Mouse (Mus musculus) embryonic facial prominence, embryonic 15.5 days (tissue): ENCODE measurements around the gene Prss16. TPM values are rescaled to one million over a fixed set of nuclear protein-coding genes. Genes with fewer than 3 reads are reported as not detected.
"Not testable (repeated sequence)": the region's sequence is repeated elsewhere in the genome, so short reads cannot be mapped to it uniquely, and the experiment has no call there.

Experiments used
- ATAC-seq: fragments of 200-750 bp; cut with Nextera tagmentation; 2 replicates; pipeline ENCODE4 v1.8.0; 2017; ENCODE audit warnings: low read depth, moderate TSS enrichment; ENCODE audit not compliant: insufficient number of reproducible peaks, low FRiP score, low TSS enrichment
- H3K27ac ChIP-seq: fragments of 300-500 bp; sonication (generic); replicated peaks from 2 replicates; pipeline ENCODE4 v1.5.1; 2015; ENCODE audit warnings: mild to moderate bottlenecking, inconsistent platforms
- H3K27me3 ChIP-seq: fragments of 300-500 bp; sonication (generic); 2 replicates; pipeline ENCODE4 v1.6.1; 2015; ENCODE audit warnings: inconsistent platforms
- H3K36me3 ChIP-seq: fragments of 300-500 bp; sonication (generic); 2 replicates; pipeline ENCODE4 v1.6.1; 2015; ENCODE audit warnings: mild to moderate bottlenecking, inconsistent platforms
- H3K4me1 ChIP-seq: fragments of 300-500 bp; sonication (generic); 2 replicates; pipeline ENCODE4 v1.6.1; 2015; ENCODE audit warnings: inconsistent platforms
- H3K4me2 ChIP-seq: fragments of 300-500 bp; sonication (generic); replicated peaks from 2 replicates; pipeline ENCODE4 v1.6.1; 2015; ENCODE audit warnings: mild to moderate bottlenecking, inconsistent platforms
- H3K4me3 ChIP-seq: fragments of 300-500 bp; sonication (generic); replicated peaks from 2 replicates; pipeline ENCODE4 v1.5.1; 2015; ENCODE audit warnings: mild to moderate bottlenecking, inconsistent platforms
- H3K9ac ChIP-seq: fragments of 300-500 bp; sonication (generic); 2 replicates; pipeline ENCODE4 v1.6.1; 2015; ENCODE audit warnings: inconsistent platforms
- H3K9me3 ChIP-seq: fragments of 300-500 bp; sonication (generic); replicated peaks from 2 replicates; pipeline ENCODE4 v1.6.1; 2016; ENCODE audit warnings: inconsistent platforms
- WGBS: fragments of 180-500 bp; shearing (Covaris S2); methylation state at CpG from one replicate; pipeline ENCODE4 v1.1.7; 2015; 5-methylcytosine and 5-hydroxymethylcytosine counted together
- polyA plus RNA-seq: library from polyadenylated mRNA; unstranded; fragments of >200 nt; fragmentation: Nextera tagmentation; extraction: Ambion mirVana; gene quantifications from 2 replicates; pipeline ENCODE4 v1.2.1, GENCODE M21; 2015

Gene Prss16
- polyA plus RNA-seq, 1 experiment from 2014 or later = 1.2 TPM

DNA sequence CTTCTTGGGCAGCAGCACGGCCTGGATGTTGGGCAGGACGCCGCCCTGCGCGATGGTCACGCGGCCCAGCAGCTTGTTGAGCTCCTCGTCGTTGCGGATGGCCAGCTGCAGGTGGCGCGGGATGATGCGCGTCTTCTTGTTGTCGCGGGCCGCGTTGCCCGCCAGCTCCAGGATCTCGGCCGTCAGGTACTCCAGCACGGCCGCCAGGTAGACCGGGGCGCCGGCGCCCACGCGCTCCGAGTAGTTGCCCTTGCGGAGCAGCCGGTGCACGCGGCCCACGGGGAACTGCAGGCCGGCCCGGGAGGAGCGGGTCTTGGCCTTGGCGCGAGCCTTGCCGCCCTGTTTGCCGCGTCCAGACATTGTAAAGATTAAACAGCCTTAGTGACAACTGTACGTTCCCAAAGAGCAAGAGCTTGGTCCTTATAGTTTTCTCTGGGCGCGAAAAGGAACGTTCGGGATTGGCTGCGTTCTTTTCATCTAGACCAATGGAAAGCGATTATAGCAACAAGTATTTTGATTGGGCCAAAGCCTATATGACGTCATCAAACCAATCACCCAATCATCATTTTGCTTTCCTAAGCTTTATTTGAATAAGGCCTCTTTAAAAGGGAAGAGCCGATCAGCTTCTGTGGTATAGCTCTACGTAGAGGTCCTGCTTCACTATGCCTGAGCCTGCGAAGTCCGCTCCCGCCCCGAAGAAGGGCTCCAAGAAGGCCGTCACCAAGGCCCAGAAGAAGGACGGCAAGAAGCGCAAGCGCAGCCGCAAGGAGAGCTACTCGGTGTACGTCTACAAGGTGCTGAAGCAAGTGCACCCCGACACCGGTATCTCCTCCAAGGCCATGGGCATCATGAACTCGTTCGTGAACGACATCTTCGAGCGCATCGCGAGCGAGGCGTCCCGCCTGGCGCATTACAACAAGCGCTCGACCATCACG, 33.3 kb upstream of the Prss16 start, which contains the start of the genes Hist1h2ag and Hist1h2bj:
Hist1h2ag (minus strand) TSS at position 377 of the 935 bp plus-strand sequence.
Hist1h2bj (plus strand) TSS at position 647 of the 935 bp plus-strand sequence.
- WGBS = under 1% methylated on average over 42 of the region's 80 CpGs
- H3K9me3 ChIP-seq, H3K36me3 ChIP-seq, H3K27me3 ChIP-seq: not testable (repeated sequence)
- H3K4me3 ChIP-seq = peak within 1 kb of the TSS; percentile 39
- ATAC-seq = peak; percentile 90
- H3K27ac ChIP-seq = peak within 1 kb of the TSS; percentile 94
- peak within 1 kb of the TSS; percentile 60 for H3K4me2 ChIP-seq
- peak within 1 kb of the TSS; percentile 31; the same call in 1 of the 2 replicates for H3K9ac ChIP-seq
- peaks cover 19% of the 10 kb centered on the region for H3K4me1 ChIP-seq

DNA sequence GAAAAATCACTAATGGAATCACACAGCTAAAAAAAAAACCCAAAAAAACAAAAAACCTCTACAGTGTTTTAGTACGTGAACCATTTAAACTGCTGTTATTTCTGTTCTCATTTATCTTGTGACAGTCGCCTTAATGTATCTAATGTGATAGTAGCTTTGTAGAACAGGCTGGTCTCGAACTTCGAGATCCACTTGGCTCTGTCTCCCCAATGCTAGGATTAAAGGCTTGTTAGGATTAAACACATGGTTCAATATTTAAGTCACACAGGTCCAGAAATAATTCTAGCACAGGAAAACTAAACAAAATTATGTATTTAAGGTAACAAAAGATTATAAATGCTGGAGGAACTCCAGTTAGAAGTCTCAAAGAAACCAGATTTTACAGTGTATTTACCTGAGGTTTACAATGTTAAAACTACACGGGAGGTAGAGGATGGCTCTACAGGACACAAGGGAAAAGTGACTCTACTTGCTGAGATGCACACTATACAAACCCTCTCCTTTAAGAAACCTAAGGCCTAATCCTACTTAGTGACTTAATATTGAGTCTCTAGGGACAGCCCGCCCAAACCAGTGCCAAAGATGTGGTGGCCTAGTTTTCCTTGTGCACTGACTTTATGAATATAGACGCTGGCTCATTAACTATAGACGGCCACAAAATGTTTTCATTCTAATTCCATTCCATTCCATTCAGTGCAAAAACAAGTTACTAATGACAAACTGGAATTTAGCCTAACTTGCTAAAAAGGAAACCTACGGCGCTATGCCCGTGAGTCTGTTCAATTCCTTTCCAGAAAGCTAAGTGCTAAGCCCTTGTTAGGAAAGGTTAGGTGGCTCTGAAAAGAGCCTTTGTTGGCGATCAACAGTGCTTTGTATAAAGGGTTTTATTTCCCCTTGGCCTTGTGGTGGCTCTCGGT, 32.4 kb upstream of the Prss16 start:
- H3K36me3 ChIP-seq = no peaks in the 10 kb centered on the region
- H3K27ac ChIP-seq = peak overlapping the region; percentile 94
- H3K9ac ChIP-seq = peak overlapping the region; percentile 31; the same call in 1 of the 2 replicates
- H3K4me1 ChIP-seq = peaks cover 19% of the 10 kb centered on the region
- no peaks in the 10 kb centered on the region for H3K9me3 ChIP-seq
- peak overlapping the region; percentile 60 for H3K4me2 ChIP-seq
- no peaks in the 10 kb centered on the region for H3K27me3 ChIP-seq
- H3K4me3 ChIP-seq = peak overlapping the region; percentile 38
- WGBS = 2% methylated on average over 13 of the region's 13 CpGs
- ATAC-seq = no peak

- H3K4me1 ChIP-seq = peaks cover 26% of the 10 kb centered on the region
- H3K27me3 ChIP-seq = not testable (repeated sequence)
Observed at GRCm38 (mm10) chr13:22041142-22041536, 31.6 kb upstream of the Prss16 start, which contains the start of gene Hist1h4i. Hist1h4i (minus strand) TSS chr13:22041362.

DNA sequence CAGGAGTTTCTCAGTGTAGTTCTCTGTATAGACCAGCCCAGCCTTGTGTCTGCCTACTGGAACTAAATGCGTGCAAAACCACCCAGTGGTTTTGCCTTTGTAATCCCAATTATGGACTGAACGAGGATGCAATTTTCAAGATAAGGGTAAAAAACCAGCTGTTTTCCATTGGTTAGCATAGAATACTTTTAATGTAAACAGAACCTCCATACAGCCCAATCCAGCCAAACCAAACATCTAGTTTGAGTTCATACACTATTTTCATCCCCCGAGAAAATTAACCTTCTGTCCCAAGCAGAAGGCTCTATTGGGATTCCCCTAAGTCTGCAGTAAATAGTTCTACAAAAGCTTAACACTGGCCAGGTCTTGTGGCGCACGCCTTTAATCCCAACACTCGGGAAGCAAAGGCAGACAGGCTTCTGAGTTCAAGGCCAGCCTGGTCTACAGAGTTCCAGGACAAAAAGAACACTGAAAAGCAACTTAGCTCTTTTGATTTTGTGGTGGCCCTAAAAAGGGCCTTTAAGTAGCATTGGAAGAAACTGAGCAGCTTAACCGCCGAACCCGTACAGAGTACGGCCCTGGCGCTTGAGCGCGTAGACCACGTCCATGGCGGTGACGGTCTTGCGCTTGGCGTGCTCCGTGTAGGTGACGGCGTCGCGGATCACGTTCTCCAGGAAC, 31.1 kb upstream of the Prss16 start:
- WGBS = under 1% methylated on average over 23 of the region's 24 CpGs
- no peaks in the 10 kb centered on the region for H3K27me3 ChIP-seq
- peak overlapping the region; percentile 54 for H3K9ac ChIP-seq
- ATAC-seq = peak; percentile 3; the same call in 1 of the 2 replicates
- no peaks in the 10 kb centered on the region for H3K9me3 ChIP-seq
- H3K4me1 ChIP-seq = peaks cover 27% of the 10 kb centered on the region
- H3K36me3 ChIP-seq = no peaks in the 10 kb centered on the region
- H3K4me2 ChIP-seq = peak overlapping the region; percentile 60
- peak overlapping the region; percentile 94 for H3K27ac ChIP-seq
- peak overlapping the region; percentile 48 for H3K4me3 ChIP-seq

More at GRCm38 (mm10) chr13:22041142-22041536, 31.6 kb upstream of the Prss16 start, which contains the start of gene Hist1h4i:
- peak; percentile 72 for ATAC-seq
- not testable (repeated sequence) for H3K36me3 ChIP-seq, H3K9me3 ChIP-seq
- 0% methylated on average over 25 of the region's 27 CpGs for WGBS
- H3K9ac ChIP-seq = peak within 1 kb of the TSS; percentile 54
- H3K27ac ChIP-seq = peak within 1 kb of the TSS; percentile 94
- H3K4me2 ChIP-seq = peak within 1 kb of the TSS; percentile 60
- peak within 1 kb of the TSS; percentile 48 for H3K4me3 ChIP-seq

- 8% methylated on average over 2 of the region's 2 CpGs for WGBS
- peak overlapping the region; percentile 54; the same call in 1 of the 2 replicates for H3K9ac ChIP-seq
- ATAC-seq = no peak
Observed at GRCm38 (mm10) chr13:22039951-22040463, 30.5 kb upstream of the Prss16 start.

DNA sequence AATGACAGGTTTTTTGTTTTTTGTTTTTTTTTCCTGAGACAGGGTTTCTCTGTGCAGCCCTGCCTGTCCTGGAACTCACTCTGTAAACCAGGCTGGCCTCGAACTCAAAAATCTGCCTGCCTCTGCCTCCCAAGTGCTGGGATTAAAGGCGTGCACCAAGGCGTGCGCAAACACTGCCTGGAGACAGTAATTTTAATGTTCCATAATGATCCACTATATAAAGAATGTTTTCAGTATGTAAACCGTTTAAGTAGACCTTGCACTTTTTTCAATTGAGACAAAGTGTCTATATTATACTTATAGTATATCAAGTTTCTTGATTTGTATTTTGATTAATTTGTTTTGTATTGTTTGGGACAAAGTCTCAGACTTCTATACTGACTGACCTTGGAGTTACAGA, 29.8 kb upstream of the Prss16 start:
- H3K27ac ChIP-seq = 0 out of 2 replicates have a peak overlapping the region, but pooled peaks have one; percentile 94
- no peaks in the 10 kb centered on the region for H3K9me3 ChIP-seq
- H3K4me3 ChIP-seq = no peak overlapping the region
- H3K36me3 ChIP-seq = no peaks in the 10 kb centered on the region
- peak overlapping the region; percentile 60; the same call in 1 of the 2 replicates for H3K4me2 ChIP-seq
- 49% methylated on average over 5 of the region's 5 CpGs for WGBS
- no peaks in the 10 kb centered on the region for H3K27me3 ChIP-seq
- no peak for ATAC-seq
- no peak overlapping the region for H3K9ac ChIP-seq
- H3K4me1 ChIP-seq = peaks cover 32% of the 10 kb centered on the region

More at GRCm38 (mm10) chr13:22039951-22040463, 30.5 kb upstream of the Prss16 start:
- H3K27ac ChIP-seq = peak overlapping the region; percentile 94
- peak overlapping the region; percentile 60 for H3K4me2 ChIP-seq
- no peaks in the 10 kb centered on the region for H3K36me3 ChIP-seq
- no peaks in the 10 kb centered on the region for H3K9me3 ChIP-seq
- H3K27me3 ChIP-seq = no peaks in the 10 kb centered on the region
- H3K4me3 ChIP-seq = peak overlapping the region; percentile 48
- H3K4me1 ChIP-seq = peaks cover 27% of the 10 kb centered on the region

DNA sequence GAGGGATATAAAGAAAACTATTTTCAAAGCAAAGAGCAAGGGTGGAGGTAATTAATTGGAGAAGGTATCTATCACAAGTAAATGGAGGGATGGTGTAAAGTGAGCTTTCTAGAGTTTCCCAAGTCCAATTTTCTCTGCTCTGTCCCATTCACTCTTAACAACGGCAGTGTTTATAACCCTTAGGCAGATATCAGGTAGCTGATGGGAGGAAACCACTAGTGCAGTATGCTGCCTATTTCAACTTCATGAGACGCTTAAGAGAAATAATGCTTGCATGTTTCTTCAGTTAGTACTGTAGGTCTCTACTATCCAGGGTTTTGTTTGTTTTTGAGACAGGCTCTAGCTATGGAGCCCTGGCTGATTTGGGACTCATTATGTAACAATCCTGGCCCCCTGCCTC, 27.9 kb upstream of the Prss16 start:
- Histone ChIP-seq H3K4me1 (peaks cover 29% of the 10 kb centered on the region), H3K27ac (no peak overlapping the region; the same call in 1 of the 2 replicates), H3K4me2 (no peak overlapping the region), H3K9ac (no peak overlapping the region), H3K36me3 (no peaks in the 10 kb centered on the region), H3K9me3 (no peaks in the 10 kb centered on the region), H3K4me3 (no peak overlapping the region), H3K27me3 (no peaks in the 10 kb centered on the region)
- ATAC-seq = no peak
- WGBS = 47% methylated on average over 2 of the region's 2 CpGs

- H3K4me2 ChIP-seq = peak overlapping the region; percentile 58; the same call in 1 of the 2 replicates
- WGBS = 44% methylated on average over 3 of the region's 3 CpGs
- H3K4me3 ChIP-seq = peak overlapping the region; percentile 48
- no peaks in the 10 kb centered on the region for H3K36me3 ChIP-seq
- no peak for ATAC-seq
- H3K9ac ChIP-seq = peak overlapping the region; percentile 24; the same call in 1 of the 2 replicates
- H3K27me3 ChIP-seq = no peaks in the 10 kb centered on the region
- H3K9me3 ChIP-seq = no peaks in the 10 kb centered on the region
- H3K4me1 ChIP-seq = peaks cover 25% of the 10 kb centered on the region
- H3K27ac ChIP-seq = peak overlapping the region; percentile 80
Observed at GRCm38 (mm10) chr13:22036986-22037385, 27.4 kb upstream of the Prss16 start.

- Histone ChIP-seq H3K9me3 (no peaks in the 10 kb centered on the region), H3K4me2 (peak overlapping the region; percentile 58), H3K36me3 (no peaks in the 10 kb centered on the region), H3K4me1 (peaks cover 24% of the 10 kb centered on the region), H3K27me3 (no peaks in the 10 kb centered on the region), H3K9ac (peak overlapping the region; percentile 24; the same call in 1 of the 2 replicates), H3K4me3 (peak overlapping the region; percentile 48), H3K27ac (peak overlapping the region; percentile 80)
- ATAC-seq = no peak
- 2% methylated on average over 20 of the region's 23 CpGs for WGBS
Observed at GRCm38 (mm10) chr13:22036149-22036956, 26.8 kb upstream of the Prss16 start.
